Mouse (Mus musculus) telencephalon, adult 2 months (tissue): ENCODE data around the gene Thoc5.
A peak's percentile ranks its signal among the peaks of the same experiment; 100 is the strongest.

Source experiments
- DNase-seq: peaks from one replicate; pipeline ENCODE4 v3.0.0-alpha.2; 2011; ENCODE audit warnings: low read depth, low spot score

The Thoc5 gene

DNA sequence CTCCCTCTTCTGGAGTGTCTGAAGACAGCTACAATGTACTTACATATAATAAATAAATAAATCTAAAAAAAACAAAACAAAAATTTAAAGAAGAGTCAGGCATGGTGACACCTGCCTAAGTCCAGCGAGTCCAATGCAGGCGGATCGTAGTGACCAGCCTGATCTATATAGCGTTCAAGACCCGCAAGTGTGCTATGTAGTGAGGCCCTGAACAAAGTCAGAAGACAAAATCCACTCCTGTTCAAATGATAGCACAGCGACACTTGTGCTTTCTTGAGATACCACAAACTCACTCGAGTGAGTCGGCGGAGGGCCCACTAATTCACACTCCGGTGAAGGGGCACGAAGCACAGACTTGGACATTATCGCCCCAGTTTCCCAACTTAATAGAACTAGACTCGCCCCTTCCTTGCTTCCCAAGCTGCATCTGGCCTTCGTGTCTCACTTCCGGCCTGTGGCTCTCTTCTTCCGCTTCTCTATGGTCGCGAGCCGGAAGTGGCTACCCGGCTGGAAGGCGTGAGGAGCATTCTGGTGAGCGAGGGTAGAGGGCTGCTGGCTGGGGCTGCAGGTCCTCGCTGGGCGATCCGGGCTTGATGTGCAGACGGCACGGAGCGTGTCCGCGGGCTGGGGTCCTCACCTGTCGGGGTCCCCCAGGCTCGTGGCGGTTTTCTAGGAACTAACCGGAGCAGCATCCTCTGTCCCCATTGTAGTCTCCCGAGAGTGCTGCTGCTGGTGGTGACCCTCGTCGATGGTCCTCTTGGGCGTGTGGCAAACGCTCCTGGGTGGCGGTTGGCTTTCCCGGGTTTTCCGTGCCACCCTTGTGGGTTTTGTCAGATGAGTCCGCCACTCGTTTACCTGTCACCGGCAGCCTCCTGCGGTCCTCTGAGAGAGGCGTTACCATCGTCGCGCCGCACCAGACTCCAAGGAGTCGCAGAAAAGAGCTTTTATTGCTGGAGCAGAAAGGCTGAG lies at the start of gene Thoc5:
Gene Thoc5, plus strand, starts transcription at position 473 of the 969 bp plus-strand sequence.
- peak; percentile 86 for DNase-seq

DNA sequence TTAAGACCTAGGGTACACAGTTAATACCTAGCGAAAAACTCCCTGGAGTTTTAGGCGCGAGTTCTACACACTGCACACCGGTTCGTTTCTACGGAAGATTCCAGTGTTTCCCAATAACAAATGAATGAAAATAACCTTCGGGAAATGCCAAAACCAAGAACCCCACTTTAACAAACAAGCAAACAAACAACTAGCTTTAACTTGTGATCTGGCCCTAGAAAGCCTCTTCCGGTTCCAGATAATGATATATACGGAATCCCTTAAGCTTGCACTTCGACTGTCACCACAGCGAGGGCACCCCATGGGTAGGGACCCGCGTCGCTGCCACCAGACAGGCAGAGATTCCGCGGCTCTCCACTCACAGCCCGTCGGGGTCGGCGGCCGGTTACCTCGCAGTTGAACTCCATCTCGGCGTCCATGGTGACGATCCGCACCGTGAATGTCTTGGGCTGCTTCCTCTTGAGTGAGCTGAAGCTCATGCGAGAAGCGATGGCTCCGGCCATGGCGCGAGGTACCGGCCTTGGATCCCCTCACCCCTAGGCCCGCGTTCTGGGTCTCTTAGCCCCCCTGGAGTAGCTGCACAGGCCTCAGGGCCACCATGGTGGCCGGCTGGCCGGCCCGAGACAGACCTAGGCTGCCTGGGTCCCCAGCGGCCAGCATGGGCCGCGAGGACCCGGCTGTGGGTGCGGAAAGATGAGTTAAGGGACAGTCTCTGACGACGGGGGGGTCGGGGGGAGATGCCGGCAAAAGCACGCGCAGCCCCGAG lies 46.5 kb upstream of the Thoc5 start:
- DNase-seq: no peak

DNA sequence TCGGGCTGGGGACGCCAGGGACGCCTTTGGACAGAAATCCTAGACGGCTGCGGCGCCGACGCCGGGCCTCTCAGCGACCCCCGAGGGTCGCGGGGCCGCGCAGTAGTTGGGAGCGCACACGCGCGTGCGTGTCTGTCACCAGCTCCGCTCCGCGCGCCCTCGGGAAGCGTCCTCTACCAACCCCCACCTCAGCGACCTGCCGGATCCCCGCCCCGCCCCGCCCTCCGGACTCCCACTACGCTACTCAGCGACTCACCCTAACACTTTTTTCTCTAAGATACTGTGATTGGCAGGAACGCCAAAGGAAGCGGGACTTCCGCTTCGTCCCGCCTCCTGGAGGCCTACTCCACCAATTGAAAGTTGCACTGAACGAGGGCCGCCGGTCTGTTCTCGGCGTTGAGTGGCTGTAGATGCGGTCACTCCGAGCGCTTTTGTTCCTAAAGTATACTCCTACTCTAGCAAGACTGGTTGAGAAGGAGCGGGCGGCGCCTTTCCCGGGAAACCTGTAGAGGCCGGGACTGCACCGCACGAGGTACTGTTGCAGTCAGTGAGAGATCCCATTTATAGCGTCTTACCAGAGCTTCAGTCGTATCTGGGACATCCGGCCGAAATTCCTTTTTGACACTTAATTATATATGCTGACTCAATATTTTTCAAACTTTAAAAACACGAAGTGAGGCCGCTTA lies 45.7 kb upstream of the Thoc5 start, which contains the start of gene Nf2:
Gene Nf2, minus strand, starts transcription at position 279 of the 686 bp plus-strand sequence.
- peak; percentile 98 for DNase-seq

DNA sequence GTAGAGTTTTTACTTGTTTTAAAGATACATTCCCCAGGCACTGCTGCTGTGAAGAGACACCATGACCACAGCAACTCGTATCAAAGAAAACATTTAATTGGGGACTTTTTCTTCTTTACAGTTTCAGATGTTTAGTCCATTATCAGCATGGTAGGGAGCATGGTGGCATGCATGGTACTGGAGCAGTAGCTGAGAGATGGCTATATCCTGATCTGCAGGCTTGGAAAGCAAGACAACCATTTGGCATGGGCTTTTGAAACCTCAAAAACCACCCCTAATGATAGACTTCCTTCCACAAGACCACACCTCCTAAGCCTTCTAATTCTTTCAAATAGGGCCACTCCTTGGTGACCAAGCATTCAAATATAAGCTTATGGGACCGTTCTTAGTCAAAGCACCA lies 44.7 kb upstream of the Thoc5 start:
- DNase-seq: no peak

DNA sequence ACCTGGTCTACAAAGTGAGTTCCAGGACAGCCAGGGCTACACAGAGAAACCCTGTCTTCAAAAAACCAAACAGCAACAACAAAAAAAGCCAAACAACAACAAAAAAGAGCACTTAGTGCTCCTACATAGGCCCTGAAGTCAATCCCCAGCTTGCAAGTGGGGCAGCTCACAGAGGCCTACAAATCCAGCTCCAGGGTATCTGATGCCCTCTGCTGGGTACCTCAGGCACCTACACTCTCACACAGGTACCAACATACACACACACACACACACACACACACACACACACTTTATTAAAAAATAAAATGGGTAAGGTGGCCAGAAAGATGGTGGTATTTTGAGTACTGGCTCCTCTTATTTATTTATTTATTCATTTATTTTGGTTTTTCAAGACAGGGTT lies 42.1 kb upstream of the Thoc5 start:
- no peak for DNase-seq

DNA sequence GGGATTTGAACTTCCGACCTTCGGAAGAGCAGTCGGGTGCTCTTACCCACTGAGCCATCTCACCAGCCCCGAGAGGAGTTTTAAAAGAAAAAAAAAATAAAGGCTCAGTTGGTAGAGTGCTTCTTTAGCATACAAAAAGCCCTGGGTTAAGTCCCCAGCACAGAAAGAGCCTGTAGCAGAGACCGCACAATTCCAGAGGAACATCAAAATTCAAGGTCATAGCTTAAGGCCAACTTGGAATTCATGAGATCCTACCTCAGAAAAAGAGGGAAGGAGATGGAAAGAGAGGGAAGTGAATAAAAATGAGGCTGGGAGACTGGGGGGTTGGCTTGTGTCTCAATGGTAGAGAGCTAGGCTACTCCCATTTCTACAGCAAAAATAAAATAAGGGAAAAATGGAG lies 40.9 kb upstream of the Thoc5 start:
- no peak for DNase-seq

DNA sequence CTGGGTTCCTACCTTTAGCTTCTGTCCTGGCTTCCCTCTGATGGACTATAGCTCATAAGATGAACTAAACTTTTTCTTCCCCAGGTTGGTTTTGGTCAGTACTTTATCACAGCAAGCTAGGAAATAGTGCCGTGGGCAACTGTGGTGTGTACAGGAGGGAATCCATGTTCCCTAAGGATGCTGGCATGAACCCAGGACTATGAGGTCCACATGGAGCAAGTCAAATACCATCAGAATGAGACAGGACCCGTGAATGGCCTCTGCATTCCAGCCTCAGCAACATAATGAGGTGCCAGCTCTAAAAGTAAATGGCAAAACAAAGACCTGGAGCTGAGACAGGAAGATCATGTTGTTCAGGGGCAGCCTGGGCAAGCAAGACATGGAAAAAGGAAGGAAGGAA lies 36.7 kb upstream of the Thoc5 start:
- no peak for DNase-seq

DNA sequence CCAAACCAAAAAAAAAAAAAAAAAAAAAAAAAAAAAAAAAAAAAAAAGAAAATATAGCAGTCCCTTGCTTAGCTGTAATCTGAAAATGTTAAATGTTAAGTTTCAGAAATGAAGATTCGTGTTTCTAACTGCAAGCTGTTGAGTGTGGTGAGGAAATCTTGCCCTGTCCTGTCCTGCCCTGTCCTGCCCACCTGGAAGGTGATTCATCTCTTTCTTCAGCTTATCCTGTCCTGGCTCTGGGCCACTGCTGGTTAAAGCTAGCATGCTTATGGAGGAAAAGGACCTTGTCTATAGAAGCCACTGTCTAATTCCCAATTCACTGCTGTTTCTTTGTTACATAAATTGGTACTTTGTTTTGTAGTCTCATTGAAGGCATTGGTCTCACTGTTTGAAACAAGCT lies 34.1 kb upstream of the Thoc5 start:
- no peak for DNase-seq

DNA sequence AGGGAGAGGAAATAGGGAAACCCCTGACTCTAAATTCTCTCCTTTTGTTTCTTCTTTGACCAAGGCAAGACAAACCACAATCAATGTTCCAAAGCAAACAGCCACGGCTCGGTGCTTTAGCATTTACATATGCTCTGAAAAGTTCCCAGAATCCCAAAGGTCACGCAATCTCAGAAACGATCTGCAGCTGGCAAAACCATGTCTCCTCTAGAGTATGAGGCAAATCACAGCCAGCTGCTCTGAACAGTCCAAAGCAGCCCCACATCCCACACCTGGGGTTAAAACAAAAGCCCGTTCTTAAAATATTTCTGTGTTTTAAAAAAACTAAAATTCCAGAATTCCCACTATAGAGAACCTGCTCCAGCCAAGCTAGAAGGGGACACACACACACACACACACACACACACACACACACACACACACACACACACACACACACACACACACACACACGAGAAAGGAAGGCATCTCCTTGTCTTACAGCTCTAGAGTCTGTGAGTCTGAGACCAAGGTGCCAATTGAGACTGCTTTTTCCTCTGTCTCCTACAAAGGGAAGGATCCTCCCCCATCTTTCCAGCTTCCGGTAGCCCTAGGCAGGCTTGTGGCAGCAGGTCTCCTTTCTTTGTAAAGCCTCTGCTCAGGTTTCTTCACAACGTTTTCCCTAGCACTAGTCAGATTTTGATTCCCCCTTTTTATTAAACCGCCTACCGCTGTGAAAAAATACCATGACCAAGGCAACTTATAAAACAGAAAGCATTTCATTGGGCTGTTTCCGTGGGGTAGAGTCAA lies 33.1 kb upstream of the Thoc5 start:
- DNase-seq: no peak

DNA sequence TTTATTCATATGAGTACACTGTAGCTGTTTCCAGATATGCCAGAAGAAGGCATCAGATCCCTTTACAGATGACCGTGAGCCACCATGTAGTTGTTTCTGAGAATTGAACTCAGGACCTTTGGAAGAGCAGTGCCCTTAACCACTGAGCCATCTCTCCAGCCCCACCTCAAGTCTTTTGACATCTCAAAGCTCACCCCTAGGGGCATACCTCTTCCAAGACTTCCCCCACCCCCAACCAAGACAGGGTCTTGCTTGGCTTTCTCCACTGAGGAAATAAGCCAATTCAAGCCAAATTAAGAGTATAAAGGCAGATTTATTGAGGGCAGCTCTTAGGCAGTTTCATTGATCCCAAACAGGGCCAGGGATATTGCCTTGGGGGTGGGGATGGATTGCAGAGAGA lies 32.4 kb upstream of the Thoc5 start:
- DNase-seq: no peak

DNA sequence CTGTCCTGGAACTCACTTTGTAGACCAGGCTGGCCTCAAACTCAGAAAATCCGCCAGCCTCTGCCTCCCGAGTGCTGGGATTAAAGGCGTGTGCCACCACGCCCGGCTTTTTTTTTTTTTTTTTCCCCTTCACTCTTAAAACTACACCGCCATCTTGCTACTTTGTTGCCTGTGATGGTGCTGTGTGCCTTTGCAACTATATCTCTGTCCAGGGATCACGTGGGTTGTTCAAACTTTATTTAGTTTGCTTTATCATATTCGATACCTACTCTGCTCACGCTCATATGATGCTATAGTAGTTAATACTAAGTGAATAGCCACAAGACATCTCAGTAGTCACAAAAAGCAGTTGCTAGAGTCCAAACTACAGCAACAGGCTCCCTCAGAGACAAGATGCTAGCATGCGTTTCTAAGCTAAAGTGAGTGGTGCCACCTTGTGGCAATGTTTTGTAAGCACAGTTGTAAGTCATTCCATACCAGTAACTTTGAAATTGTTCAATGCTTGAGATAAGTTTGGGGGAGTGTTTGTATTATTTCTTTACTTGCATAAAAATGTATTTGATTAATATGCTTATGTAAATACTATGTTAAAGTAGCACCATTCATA lies 29.4 kb upstream of the Thoc5 start:
- DNase-seq: peak; percentile 56

DNA sequence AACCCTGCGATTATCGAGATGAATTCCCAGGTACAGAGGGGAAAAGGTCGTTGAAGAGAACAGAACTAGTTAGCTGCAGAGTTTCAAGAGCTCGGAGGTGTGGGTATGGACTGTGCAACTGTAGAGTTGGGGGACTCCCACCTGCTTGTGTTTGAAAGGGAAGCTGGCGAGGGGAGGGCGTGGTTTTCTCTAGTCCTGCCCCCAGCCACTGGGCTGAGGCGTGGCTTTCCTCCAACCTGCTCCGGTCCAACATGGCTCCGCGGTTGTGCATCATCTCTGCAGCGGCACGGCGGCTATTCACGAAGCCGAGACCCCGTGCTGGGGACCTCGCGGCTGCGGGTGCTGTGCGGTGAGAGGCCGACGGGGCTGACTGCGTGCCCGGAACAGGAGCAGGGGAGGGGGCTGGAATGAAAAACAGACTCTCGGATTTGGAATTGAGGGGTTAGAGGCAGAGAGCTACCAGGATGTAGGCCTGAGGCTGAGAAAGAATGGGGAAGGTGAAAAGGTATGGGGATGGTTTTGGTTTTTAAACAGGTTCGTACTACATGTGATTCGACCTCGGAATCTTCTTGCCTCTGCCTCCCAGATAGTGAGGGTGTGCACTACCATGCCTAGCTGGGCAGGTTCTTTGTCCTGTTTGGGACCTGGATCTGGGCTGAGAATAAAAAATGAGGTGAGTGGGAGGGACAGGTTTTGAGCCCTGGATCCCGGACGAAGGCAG lies 21.2 kb upstream of the Thoc5 start, which contains the start of gene Nipsnap1:
Gene Nipsnap1, plus strand, starts transcription at position 197 of the 721 bp plus-strand sequence.
- DNase-seq: peak; percentile 75

DNA sequence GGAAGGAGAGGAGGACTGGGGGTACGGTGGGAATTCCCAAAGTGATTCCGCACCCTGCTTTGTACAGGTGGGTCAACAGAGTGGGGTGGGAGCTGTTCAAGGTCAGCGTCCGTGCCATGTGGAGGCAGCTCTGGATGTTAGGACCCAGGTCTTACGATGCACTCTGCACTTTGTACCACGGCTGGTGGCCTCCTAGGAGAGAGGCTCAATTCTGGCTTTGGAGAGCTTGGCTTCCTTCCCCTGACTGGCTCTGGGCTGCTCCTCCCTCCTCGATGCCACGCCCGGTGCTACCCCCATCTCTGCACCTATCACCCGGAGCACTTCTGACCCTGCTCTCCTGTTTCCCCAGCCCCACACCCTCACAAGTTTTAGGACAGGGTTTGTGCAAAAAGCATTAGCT lies 20.6 kb upstream of the Thoc5 start:
- DNase-seq: no peak

DNA sequence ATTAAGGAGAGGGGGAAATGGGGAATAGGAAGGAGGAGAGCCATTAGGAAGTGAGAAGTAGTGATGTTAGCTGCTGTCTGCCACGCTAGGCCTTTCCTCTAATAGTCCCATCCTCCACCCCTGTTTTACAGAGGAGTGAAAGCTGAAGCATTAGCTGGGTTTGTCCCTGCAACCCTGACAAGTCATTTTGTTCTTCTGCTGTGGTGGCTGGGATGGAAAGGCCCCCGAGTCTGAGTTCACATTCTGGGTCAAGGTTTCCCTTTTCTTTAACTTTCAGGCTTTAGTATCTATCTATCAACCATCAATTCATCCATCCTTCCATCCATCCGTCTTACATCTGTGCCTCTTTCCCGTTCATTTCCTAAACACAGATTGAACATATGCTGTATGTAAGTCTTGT lies 14.0 kb upstream of the Thoc5 start:
- DNase-seq: no peak

DNA sequence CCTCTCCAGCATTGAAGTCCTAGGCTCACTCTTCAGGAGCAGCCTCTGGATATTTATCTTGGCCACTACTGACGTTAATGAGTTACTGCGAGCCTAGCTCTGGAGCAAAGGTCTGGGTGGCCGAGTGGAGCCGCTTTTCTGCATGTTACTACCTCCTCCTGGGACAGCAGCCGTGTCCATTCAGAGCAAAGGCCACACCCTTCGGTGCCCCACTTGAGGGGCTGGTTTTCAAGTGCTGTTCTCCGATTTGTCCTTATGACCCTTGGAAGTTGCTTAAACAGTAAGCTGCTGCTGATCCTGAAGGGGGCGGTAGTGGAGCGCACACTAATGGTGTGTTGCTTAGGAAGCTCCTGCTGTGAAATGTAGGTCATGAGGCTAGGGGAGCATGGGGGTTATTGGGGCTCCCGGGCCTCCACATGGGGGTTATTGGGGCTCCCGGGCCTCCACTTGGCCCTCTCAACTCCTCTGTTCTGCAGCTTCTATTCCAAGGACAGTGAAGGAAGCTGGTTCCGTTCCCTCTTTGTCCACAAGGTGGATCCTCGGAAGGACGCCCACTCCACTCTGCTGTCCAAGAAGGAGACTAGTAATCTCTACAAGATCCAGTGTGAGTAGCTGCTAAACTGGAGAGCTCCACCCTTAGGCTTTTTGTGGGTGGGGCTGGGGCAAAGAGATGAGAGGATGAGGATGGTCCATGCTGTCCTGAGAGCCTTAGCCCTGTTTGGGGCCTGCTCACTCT lies 12.1 kb upstream of the Thoc5 start:
- DNase-seq: no peak

DNA sequence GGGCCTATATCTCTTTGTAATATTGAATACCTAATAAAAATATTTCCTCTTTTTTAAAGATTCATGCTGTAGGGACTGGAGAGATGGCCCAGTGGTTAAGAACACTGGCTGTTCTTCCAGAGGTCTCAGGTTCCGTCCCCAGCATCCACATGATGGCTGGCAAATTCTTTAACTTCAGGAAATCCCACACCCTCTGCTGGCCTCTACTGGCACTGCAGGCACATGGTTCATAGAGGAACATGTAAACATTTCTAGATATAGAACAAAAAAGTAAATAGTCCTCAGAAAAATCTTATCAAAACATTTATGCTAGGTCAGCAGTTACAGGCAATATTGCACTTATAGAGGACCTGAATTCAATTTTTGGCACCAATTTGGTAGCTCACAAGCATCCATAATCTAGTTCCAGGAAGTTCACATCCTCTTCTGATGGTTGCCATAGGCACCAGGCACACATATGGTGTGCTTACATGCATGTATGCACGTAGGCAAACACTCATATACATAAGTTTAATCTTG lies 9.7 kb upstream of the Thoc5 start:
- DNase-seq: no peak

DNA sequence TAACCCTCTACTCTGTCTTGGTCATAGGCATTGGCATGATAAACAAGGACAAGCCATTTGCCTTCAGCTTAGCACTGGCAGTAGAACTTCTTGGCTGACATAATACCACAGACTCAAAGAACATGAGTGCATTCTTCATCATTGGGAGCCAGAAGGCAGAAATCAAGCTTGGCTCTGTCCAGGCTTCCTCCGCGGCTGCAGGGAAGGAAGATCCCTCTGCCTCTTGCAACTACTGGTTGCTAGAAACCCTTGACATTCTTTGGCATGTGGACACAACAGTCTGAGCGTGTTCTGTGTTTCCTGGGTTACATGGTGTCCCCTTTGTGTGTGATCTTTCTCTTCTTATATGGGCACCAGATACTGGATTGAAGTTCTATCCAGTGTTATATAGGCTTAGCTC lies 8.1 kb upstream of the Thoc5 start:
- DNase-seq: no peak

DNA sequence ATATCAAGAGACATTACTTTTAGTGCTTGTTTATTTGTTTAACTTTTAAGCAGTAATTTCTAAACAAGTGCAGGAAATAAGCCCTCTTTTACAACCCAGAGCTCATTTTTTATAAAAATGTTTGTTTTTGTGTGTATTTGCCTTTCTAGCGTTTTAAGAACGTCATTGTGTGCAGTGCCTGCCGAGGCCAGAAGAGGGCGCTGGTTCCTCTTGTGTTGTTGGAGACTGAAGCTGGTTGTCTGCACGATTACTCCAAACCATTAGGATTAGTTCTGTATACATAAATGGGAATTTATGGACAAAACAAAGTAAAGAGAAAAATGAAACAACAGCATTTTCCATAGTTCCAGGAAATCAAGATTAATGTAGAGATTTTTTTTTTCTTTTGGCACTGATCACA lies 5.3 kb downstream of the Thoc5 start:
- no peak for DNase-seq

DNA sequence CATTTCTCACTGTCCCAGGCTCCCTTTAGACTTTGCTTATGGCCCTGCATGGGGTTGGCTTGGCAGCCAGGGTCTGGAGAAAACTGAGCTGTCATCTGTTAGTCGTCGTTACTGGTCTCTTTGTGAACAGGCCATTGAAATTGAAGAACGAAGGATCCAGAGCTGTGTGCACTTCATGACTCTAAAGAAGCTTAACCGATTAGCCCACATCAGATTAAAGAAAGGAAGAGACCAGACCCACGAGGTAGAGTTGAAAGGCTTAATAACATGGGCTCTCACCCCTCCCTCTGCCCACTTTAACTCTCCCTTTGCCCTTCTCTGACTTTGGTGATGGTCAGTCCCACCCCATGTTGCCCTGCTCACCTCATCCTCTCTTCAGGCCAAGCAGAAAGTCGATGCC lies 6.8 kb downstream of the Thoc5 start:
- no peak for DNase-seq
